Mouse (Mus musculus) heart, postnatal 14 days (tissue): Measurements from ENCODE around the gene Banf1. TPM values are rescaled to one million over a fixed set of nuclear protein-coding genes. Genes with fewer than 3 reads are reported as not detected.
"Not testable (repeated sequence)": the region's sequence is repeated elsewhere in the genome, so short reads cannot be mapped to it uniquely, and the experiment has no call there.

Experiments used
- DNase-seq, 2 experiments: peaks; one replicate each; pipeline ENCODE4 v3.0.0; 2021 to 2022
- intact Hi-C: fragments of 180-260 bp; cut with DNase I; formaldehyde crosslinking; loops from one replicate; pipeline ENCODE4 v1.15.1; 2025
- total RNA-seq, 2 experiments: library from RNA; stranded (reverse); gene quantifications; 2 replicates each; pipeline ENCODE4 v1.2.3; 2021

Banf1 gene
- total RNA-seq, 2 experiments from 2014 or later, result 115 to 145 TPM

DNA sequence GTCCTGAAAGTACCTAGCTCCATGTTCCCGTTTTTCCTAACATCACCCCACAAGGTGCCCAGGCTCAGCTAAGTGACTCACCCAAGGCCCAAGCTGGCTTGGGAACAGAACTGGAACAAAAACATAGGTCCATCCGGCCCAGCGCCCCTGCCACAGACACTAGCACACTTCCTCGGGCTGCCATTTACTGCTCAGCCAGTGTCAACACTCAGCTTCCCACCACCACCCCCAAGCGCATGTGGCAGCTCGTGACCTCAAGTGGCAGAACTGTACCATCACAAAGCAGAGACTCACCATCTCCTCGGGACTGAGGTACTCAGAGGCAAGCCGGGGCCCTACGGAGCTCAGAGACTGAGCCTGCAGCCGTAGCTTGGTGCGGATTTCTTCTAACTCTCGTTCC is 16.4 kb upstream of the Banf1 start:
- intact Hi-C loops, result no loop called here
- DNase-seq, result no peak

- DNase-seq, result no peak
- intact Hi-C loops, result no loop called here
Observed at GRCm38 (mm10) chr19:5377446-5377845, 10.5 kb upstream of the Banf1 start.

DNA sequence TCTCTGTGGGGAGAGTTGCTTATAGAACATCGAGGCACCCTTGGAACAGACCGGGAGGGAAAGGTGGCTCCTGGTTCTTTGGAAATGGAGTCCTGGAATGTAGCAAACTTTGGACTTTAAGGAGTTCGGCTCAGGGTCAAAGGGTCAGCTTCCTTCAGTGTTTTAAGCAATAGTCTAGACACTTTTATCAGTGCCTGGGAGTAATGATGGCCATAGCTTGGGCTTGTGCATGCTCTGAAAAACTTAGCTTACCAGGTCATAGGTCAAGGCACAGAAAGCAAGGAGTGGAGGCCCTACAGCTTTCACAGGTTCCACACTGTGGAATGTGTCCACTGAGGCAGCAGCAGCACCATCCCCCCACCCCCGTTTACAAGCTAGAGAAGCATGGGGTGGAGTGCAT is 7.8 kb upstream of the Banf1 start:
- intact Hi-C loops, result no loop called here
- DNase-seq, result no peak

GRCm38 (mm10) chr19:5374177-5374576 is 7.2 kb upstream of the Banf1 start:
- intact Hi-C loops, result no loop called here
- no peak for DNase-seq

DNA sequence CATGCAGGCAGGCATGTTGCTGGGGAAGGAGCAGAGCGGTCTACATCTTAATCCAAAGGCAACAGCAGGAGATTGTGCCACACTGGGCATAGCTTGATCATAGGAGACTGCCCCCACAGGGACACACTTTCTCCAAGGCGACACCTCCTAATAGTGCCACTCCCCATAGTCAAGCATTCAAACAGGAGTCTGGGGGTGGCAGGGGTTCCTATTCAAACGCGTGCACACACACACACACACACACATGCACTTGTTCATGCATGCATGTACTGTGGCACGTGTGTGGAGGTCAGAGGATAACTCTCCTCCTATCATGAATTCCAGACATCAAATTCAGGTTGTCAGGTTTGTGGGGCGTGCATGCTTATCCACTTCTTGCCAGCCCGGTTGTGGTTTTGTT is 5.8 kb upstream of the Banf1 start:
- no peak for DNase-seq
- intact Hi-C loops, result no loop called here

- intact Hi-C loops, result no loop called here
- no peak for DNase-seq
Observed at GRCm38 (mm10) chr19:5370932-5371331, 4.0 kb upstream of the Banf1 start.

GRCm38 (mm10) chr19:5367455-5367854 is 487 bp upstream of the Banf1 start:
- intact Hi-C loops, result loop anchor here (2.0 kb wide), 1 partner anchor 61 kb away; no protein-coding TSS in a partner anchor
- no peak for DNase-seq

- intact Hi-C loops, result loop anchor here (1.0 to 2.0 kb wide), 2 partner anchors 22 to 62 kb away; partner anchors contain the start of gene Sart1
- DNase-seq, result peak; percentile 91 to 94
Observed at GRCm38 (mm10) chr19:5366175-5367052, 554 bp downstream of the Banf1 start, which contains the start of gene Eif1ad. Gene Eif1ad, plus strand, starts transcription at chr19:5366741.

DNA sequence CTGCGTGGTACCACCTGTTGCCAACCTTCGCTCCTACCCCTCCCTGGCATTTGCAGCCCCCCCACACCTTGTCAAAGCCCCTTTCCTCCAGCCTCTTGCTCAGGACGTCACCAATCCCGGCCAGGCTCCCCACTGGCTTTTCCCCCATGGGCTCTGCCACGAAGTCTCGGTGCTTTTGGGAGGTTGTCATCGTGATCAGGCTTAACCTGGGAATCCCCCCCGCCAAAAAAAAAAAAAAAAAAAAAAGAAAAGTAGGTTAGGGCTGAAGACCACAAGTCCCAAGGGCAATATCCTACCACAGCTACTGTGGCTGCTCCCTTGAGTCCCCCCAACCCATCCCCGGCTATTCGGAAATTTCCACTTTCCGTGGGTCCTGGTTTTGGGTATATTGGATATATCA is 1.2 kb downstream of the Banf1 start:
- DNase-seq, result no peak
- intact Hi-C loops, result loop anchor here (1.0 to 2.0 kb wide), 2 partner anchors 23 to 63 kb away; partner anchors contain the start of gene Sart1

- no peak for DNase-seq
- intact Hi-C loops, result no loop called here
Observed at GRCm38 (mm10) chr19:5364124-5364523, 2.8 kb downstream of the Banf1 start.

GRCm38 (mm10) chr19:5362186-5362585 is 4.8 kb downstream of the Banf1 start:
- intact Hi-C loops, result no loop called here
- DNase-seq, result no peak

DNA sequence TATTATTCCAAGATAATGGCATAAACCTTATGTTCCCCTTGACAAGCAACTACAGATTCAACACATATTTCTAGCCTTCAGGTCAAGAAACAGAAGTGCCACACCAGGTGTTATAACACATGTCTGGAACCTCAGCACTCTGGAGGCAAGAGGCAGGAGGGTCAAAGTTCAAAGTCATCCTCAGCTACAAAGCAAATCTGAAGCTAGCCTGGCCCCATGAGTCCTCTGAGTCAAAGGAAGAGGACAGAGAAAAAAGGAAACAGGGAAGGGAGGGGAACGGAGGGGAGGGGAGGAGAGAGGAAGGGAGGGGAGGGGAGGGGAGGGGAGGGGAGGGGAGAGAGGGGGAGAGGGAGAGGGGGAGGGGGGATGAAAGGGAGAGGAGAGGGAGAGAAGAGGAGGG is 10.9 kb downstream of the Banf1 start:
- intact Hi-C loops, result no loop called here
- no peak for DNase-seq

- no peak for DNase-seq
Observed at GRCm38 (mm10) chr19:5353609-5354008, 13.4 kb downstream of the Banf1 start.

GRCm38 (mm10) chr19:5349502-5349873 is 17.5 kb downstream of the Banf1 start, which contains the start of gene Cst6:
Gene Cst6, minus strand, starts transcription at chr19:5349574.
- not testable (repeated sequence) for DNase-seq
- intact Hi-C loops, result loop anchor here (5.0 kb wide), 2 partner anchors 47 to 152 kb away; no protein-coding TSS in a partner anchor

More at GRCm38 (mm10) chr19:5353609-5354008, 13.4 kb downstream of the Banf1 start:
- intact Hi-C loops, result no loop called here

DNA sequence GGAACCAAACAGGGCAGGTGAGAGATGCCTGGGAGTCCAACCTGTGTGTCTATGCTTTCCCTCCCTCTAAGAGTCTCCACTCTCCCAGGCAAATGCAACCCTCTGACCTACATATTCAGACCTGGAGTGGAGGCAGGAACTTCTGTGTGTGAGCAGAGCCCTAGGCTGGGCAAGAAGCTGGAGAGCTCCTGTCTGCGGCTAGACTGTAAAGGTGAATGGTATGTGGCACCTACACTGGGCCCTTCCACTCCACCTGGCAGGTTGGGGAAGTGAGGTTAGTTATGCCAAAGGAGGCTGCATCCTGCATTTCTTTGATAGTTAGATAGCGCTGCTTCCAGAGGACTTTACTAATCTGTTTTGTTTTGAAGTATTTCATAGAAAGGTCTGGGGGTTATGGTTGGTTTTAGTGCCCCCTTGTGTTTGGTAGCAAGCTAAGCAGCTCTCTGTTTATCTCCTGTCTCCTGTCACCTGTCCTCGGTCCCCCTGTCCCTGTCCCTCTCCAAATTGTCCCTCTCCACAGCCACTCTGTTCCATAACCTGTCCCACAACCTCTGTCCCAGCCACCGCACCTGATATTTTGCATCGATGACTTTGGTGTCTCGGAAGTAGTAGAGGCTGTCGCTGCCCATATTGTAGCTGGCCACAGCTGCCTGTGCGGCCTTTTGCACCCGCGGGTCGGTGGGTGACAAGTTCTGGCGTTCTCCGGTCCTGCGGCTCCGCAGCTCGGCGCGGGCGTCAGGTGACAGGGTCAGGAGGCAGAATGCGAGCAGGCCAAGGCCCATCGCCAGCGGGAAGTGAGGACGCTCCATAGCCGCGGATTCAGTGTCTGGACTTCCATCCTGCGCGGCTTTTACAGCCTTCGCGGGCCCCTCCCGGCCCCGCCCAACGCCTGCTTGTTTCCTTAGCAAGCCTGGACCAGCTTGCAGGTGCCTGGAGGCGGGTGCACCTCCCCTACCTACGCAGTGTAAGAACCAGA is 18.2 kb downstream of the Banf1 start:
- peak; percentile 17 to 26 for DNase-seq
- intact Hi-C loops, result loop anchor here (5.0 kb wide), 2 partner anchors 47 to 152 kb away; no protein-coding TSS in a partner anchor

DNA sequence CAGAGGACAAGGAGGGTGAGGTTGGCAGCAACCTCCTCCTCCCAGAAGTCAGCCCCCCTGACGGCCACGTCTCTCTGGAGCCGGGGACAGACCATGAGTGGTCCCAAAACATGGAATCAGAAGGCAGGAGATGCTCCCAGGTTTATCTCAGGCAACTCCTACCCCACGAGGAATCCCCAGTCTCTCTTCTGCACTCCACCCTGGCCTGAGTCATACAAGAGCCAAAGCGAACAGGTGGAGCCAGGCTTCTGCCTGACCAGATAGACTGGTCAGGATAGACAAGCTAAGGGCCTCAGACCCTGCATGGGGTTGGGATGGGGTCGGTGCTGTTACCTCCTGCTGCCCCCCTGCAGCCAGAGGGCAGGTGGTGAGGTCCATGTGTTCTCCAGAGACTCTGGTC is 18.9 kb downstream of the Banf1 start:
- intact Hi-C loops, result loop anchor here (5.0 kb wide), 2 partner anchors 46 to 151 kb away; no protein-coding TSS in a partner anchor
- no peak for DNase-seq

- intact Hi-C loops, result loop anchor here (5.0 kb wide), 2 partner anchors 43 to 148 kb away; no protein-coding TSS in a partner anchor
- peak; percentile 49 to 61 for DNase-seq
Observed at GRCm38 (mm10) chr19:5345297-5346131, 21.5 kb downstream of the Banf1 start.

GRCm38 (mm10) chr19:5341360-5341759 is 25.6 kb downstream of the Banf1 start:
- peak in 1 of 2 experiments; percentile 34 for DNase-seq
- intact Hi-C loops, result no loop called here

- DNase-seq, result peak; percentile 76 to 88
- intact Hi-C loops, result no loop called here
Observed at GRCm38 (mm10) chr19:5337975-5338374, 29.0 kb downstream of the Banf1 start.

GRCm38 (mm10) chr19:5335441-5335840 is 31.5 kb downstream of the Banf1 start, which contains the start of gene Catsper1:
Gene Catsper1, plus strand, starts transcription at chr19:5335741.
- intact Hi-C loops, result no loop called here
- DNase-seq, result no peak
